Mouse (Mus musculus): ENCODE results near the gene Gabra2.

DNA sequence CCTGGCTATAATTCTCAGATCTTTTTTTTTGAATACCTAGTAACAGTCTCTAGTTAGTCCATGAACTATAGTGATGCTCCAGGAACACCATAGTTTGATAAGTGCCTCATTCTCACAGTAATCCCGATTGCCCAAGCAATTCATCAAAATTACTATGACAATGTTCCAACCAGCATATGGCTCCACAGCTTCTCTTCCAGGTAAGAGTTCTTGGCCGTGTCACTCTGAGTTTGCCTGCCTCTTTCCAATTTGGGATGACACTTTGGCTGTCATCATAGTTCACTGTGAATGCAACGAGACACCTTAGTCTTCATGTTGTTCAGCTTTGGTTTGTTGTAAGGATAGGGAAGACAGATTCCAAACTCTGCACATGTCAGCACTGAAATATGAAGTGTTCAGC lies 104.8 kb downstream of the Gabra2 start:
- TF ChIP-seq GATA1 (IDR thresholded peaks at IDR 0.05; ENCODE audit: low read length) (no peak), TAL1 (IDR thresholded peaks at IDR 0.05; ENCODE audit: low read length) (no peak)

Data from erythroblast, embryonic 14.5 days (primary cell).